Mouse (Mus musculus): ENCODE measurements at regions not wholly inside any gene's neighbourhood (a gene's known extent, or its start where the extent isn't known, plus 50 kb on each side); places are given as distances from the start of the nearest gene placed in this dataset.

DNA sequence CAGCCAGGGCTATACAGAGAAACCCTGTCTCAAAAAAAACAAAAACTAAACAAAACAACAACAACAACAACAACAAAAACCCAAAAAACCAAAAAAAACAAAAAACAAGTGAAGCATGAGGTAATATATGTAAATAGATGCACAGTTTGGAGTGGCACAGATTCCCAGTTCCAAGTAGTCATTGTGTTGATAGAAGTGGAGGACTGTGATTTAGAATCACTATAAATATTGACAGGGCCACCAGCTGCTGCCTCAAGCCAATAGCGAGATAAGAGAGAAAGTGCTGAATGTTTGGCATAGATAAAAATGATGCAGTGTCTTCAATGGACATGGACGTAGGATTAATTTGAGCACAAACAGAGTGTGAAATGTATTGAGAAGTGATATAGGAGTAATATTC is 266.9 kb upstream of the Cntnap5a start:
- no peak for TF ChIP-seq CTCF (IDR thresholded peaks at IDR 0.05; ENCODE audit: borderline replicate concordance, extremely low read depth, insufficient read depth, insufficient read length)
- TF ChIP-seq POLR2A (IDR thresholded peaks at IDR 0.05; ENCODE audit: borderline replicate concordance, extremely low read depth, insufficient read depth, insufficient read length, poor library complexity, severe bottlenecking), result no peak
